Mouse (Mus musculus) bone marrow, adult 2 months (tissue): Measurements from ENCODE around the gene Hes1. TPM values are rescaled to one million over a fixed set of nuclear protein-coding genes. Genes with fewer than 3 reads are reported as not detected.

Source experiments
- H3K27ac ChIP-seq: fragments of 200-500 bp; 2 replicates; pipeline ENCODE4 v1.5.1; 2012; ENCODE audit warnings: low read depth, mild to moderate bottlenecking, control low read depth, inconsistent platforms, low read length; ENCODE audit not compliant: control insufficient read depth, poor library complexity, insufficient read depth
- H3K4me1 ChIP-seq: fragments of 200-500 bp; 2 replicates; pipeline ENCODE4 v1.6.1; 2011; ENCODE audit warnings: low read length; ENCODE audit not compliant: control insufficient read depth, insufficient read depth
- H3K4me3 ChIP-seq: fragments of 200-500 bp; replicated peaks from 2 replicates; pipeline ENCODE3; 2011; ENCODE audit warnings: mild to moderate bottlenecking, low read depth, low read length, control low read depth; ENCODE audit not compliant: control insufficient read depth
- CTCF ChIP-seq: fragments of 200-500 bp; IDR thresholded peaks from 2 replicates; pipeline ENCODE4 v1.5.1; 2011; ENCODE audit warnings: low read length, control low read depth; ENCODE audit not compliant: control insufficient read depth, insufficient read depth
- POLR2A ChIP-seq: fragments of 200-500 bp; IDR thresholded peaks from 2 replicates; pipeline ENCODE4 v1.6.1; 2011; ENCODE audit warnings: low read depth, mild to moderate bottlenecking, control low read depth, low read length, borderline replicate concordance; ENCODE audit not compliant: control insufficient read depth
- WGBS: fragments of 180-500 bp; shearing (Covaris S2); methylation state at CpG from one replicate; pipeline ENCODE4 v1.1.7; 2018; 5-methylcytosine and 5-hydroxymethylcytosine counted together
- polyA plus RNA-seq: library from polyadenylated mRNA; stranded (reverse); fragments of >200 nt; gene quantifications from 2 replicates; pipeline ENCODE4 v1.2.4, GENCODE M21; 2011; ENCODE audit warnings: low replicate concordance; ENCODE audit not compliant: missing spikeins, insufficient read depth, insufficient read length

Gene Hes1
- polyA plus RNA-seq, 1 experiment: 12.4 TPM

DNA sequence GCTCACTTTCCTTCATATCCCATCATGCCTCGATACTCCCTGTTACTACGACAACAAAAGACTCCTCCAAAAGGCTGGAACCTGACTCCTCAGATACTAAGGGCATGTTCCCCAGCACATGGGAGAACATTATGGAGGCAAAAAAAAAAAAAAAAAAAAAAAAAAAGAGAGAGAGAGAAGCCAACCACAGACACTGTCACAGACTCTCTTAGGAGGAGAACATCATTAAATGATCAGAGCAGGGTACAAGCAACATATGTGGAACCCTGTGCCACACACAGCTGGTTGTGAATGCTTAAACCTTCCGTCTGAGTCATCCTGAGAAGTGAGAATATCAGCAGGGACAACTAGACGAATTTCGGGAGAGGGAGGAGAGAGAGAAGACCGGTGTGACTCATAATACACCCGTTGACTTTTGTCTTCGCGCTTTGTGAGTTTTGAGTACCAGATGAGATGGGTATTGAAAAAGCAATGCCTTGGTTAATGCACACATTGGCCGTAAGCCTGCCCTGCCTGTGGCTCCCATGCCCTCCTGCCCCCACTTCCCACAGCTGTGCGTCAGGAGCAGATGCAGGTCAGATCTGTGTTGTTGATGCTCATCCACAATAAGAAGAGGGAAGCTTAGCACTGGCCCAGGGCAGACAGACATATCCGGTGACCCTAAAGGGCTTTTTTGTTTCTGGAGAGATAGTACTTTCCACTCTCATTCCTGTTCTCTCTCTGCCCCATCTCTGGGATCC, 34.8 kb upstream of the Hes1 start:
- H3K27ac ChIP-seq: no peak overlapping the region
- TF ChIP-seq CTCF: no peak
- TF ChIP-seq POLR2A: no peak
- no peak overlapping the region for H3K4me3 ChIP-seq
- 82% methylated on average over 12 of the region's 12 CpGs for WGBS
- H3K4me1 ChIP-seq: peaks cover 1% of the 10 kb centered on the region; the same call in 1 of the 2 replicates

- WGBS: 86% methylated on average over 2 of the region's 2 CpGs
- Histone ChIP-seq H3K4me3 (no peak overlapping the region), H3K4me1 (peaks cover 7% of the 10 kb centered on the region; the same call in 1 of the 2 replicates), H3K27ac (no peak overlapping the region)
- TF ChIP-seq POLR2A: no peak
- no peak for TF ChIP-seq CTCF
Measured at GRCm38 (mm10) chr16:30032326-30032904, 31.8 kb upstream of the Hes1 start.

DNA sequence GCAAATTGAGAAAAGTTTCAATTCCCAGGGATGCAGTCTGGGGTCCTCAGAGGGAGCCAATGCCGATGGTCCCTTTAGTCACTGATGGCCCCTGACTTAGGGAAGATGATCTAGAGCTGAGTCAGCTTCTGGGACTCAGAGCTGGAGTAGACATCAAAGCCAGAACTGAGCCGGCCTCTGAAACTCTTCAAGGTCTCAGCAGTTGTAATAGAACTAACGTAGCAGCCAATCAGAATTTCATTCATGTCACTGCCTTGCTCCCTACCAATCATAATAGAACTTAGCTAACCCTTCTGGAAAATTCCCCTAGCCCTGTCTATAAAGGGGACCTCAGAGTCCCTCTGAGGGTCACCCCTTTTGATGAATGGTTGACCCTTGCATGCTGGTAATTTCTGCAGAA, 30.8 kb upstream of the Hes1 start:
- H3K27ac ChIP-seq: no peak overlapping the region
- TF ChIP-seq POLR2A: no peak
- no peak for TF ChIP-seq CTCF
- peaks cover 8% of the 10 kb centered on the region; the same call in 1 of the 2 replicates for H3K4me1 ChIP-seq
- WGBS: 77% methylated on average over 3 of the region's 3 CpGs
- H3K4me3 ChIP-seq: no peak overlapping the region

DNA sequence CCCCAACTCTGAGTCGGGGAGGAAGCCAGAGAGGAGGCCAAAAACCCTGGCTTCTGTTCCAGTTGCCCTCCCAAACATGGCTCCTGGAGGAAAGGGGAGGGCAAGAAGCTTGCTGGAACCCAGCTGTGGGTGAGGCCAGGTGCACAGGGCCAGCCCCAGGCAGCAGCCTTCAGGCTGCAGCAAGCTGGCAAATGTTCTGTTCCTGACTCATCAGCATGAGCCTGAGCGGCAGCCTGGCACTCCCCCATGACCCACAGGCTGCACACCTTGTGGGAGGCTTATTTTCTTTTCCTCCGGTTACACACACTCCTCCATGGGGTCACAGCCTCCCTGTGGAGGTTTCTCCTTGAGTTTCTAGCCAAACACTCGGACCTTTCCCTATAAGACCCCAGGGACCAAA, 30.2 kb upstream of the Hes1 start:
- TF ChIP-seq CTCF (no peak), POLR2A (no peak)
- WGBS: 73% methylated on average over 4 of the region's 4 CpGs
- H3K27ac ChIP-seq: no peak overlapping the region
- H3K4me1 ChIP-seq: peaks cover 8% of the 10 kb centered on the region; the same call in 1 of the 2 replicates
- no peak overlapping the region for H3K4me3 ChIP-seq

- no peak for TF ChIP-seq CTCF
- WGBS: 72% methylated on average over 6 of the region's 6 CpGs
- Histone ChIP-seq H3K27ac (0 out of 2 replicates have a peak overlapping the region, but pooled peaks have one; percentile 17), H3K4me1 (peaks cover 8% of the 10 kb centered on the region; the same call in 1 of the 2 replicates), H3K4me3 (no peak overlapping the region)
Measured at GRCm38 (mm10) chr16:30034521-30034920, 29.7 kb upstream of the Hes1 start.

DNA sequence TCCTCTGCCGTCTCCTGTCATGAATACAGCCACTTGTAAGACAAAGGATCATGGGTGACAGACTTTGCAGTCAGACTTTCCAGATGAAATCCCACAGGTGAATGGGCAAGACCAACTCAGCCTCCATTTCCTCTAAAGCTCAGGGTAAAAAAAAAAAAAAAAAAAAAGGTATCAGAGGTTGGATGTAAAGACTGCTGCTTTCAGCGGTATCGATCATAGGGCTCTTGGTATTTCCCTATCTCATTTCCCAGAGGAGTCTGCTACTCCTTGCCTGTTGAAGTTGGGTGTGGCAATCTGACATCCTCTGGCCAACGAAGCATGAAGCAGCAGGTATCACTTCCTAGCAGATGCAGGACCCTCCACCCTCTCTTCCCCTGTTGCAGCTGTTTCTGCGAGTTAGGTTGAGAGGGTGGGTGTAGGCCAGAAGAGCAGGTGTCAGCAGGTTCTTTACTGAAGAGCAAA, 29.2 kb upstream of the Hes1 start:
- TF ChIP-seq CTCF: no peak
- TF ChIP-seq POLR2A: no peak

GRCm38 (mm10) chr16:30036104-30036503, 28.1 kb upstream of the Hes1 start:
- H3K27ac ChIP-seq: no peak overlapping the region; the same call in 1 of the 2 replicates

More for the DNA sequence above, 29.2 kb upstream of the Hes1 start:
- WGBS: 46% methylated on average over 5 of the region's 5 CpGs
- 0 out of 2 replicates have a peak overlapping the region, but pooled peaks have one; percentile 17 for H3K27ac ChIP-seq
- no peak overlapping the region for H3K4me3 ChIP-seq
- H3K4me1 ChIP-seq: peaks cover 8% of the 10 kb centered on the region; the same call in 1 of the 2 replicates

More at GRCm38 (mm10) chr16:30036104-30036503, 28.1 kb upstream of the Hes1 start:
- Histone ChIP-seq H3K4me1 (peaks cover 8% of the 10 kb centered on the region; the same call in 1 of the 2 replicates), H3K4me3 (no peak overlapping the region)
- no peak for TF ChIP-seq POLR2A
- TF ChIP-seq CTCF: no peak
- 80% methylated on average over 3 of the region's 3 CpGs for WGBS
